Mouse (Mus musculus) ES-Bruce4 (cell line): Measurements from ENCODE around the gene Cracr2a.

Experiments used
- CTCF ChIP-seq: IDR thresholded peaks from one replicate; pipeline ENCODE4 v1.8.1; 2011; ENCODE audit warnings: low read depth, low read length
- EP300 ChIP-seq: IDR thresholded peaks from 2 replicates; pipeline ENCODE4 v1.6.1; 2011; ENCODE audit warnings: low read depth, low read length; ENCODE audit not compliant: insufficient read depth
- POLR2A ChIP-seq: IDR thresholded peaks from one replicate; pipeline ENCODE4 v1.8.1; 2011; ENCODE audit warnings: low read length; ENCODE audit not compliant: insufficient read depth

DNA sequence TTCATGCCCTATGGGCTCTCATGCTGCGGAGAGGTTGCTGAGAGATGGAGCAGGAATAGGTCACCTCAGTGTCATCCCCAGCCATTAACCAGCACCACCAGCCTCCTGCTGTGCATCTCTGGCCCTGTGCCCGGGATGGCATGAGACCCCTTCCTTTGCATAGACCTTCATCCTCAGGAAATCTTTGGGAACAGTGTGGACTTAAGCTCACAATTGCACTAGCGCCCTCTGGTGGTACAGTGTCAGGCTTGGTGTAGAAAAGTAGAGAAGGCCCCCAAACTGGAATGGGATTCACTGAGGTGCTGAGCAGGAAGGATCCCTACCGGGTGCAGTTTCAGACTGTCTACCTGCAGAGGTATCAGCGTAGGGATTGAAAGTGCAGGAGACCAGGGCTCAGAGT is 64.0 kb downstream of the Cracr2a start:
- TF ChIP-seq POLR2A (no peak), CTCF (peak; percentile 50), EP300 (no peak)
